Mouse (Mus musculus) bone marrow, adult 2 months (tissue): Measurements from ENCODE around the gene Shroom1.

Experiments
- CTCF ChIP-seq: fragments of 200-500 bp; IDR thresholded peaks from 2 replicates; pipeline ENCODE4 v1.5.1; 2011; ENCODE audit warnings: low read length, control low read depth; ENCODE audit not compliant: control insufficient read depth, insufficient read depth
- POLR2A ChIP-seq: fragments of 200-500 bp; IDR thresholded peaks from 2 replicates; pipeline ENCODE4 v1.6.1; 2011; ENCODE audit warnings: low read depth, mild to moderate bottlenecking, control low read depth, low read length, borderline replicate concordance; ENCODE audit not compliant: control insufficient read depth

GRCm38 (mm10) chr11:53446183-53446582, 10.8 kb upstream of the Shroom1 start:
- TF ChIP-seq CTCF (no peak), POLR2A (no peak)
